Mouse (Mus musculus) gastrocnemius, adult 2 months (tissue): ENCODE results near the gene Calm3. TPM values are rescaled to one million over a fixed set of nuclear protein-coding genes. Genes with fewer than 3 reads are reported as not detected.
"Not testable (repeated sequence)": the region's sequence is repeated elsewhere in the genome, so short reads cannot be mapped to it uniquely, and the experiment has no call there.

Experiments used
- DNase-seq: peaks from one replicate; pipeline ENCODE4 v3.0.0; 2022
- H3K27ac ChIP-seq: fragments of 200-600 bp; 2 replicates; pipeline ENCODE4 v1.8.1; 2022; ENCODE audit warnings: mild to moderate bottlenecking
- H3K4me3 ChIP-seq: fragments of 200-600 bp; 2 replicates; pipeline ENCODE4 v1.8.1; 2022; ENCODE audit warnings: mild to moderate bottlenecking, moderate library complexity
- CTCF ChIP-seq: fragments of 200-600 bp; IDR thresholded peaks from 2 replicates; pipeline ENCODE4 v1.8.1; 2022; ENCODE audit warnings: antibody characterized with exemption, mild to moderate bottlenecking, moderate library complexity
- intact Hi-C: fragments of 180-260 bp; cut with DNase I; formaldehyde crosslinking; loops from one replicate; pipeline ENCODE4 v1.15.1; 2025
- long read RNA-seq, 2 experiments: library from polyadenylated mRNA; stranded (forward); transcript quantifications; one replicate each; pipeline ENCODE4 v2.0.0; 2021
- total RNA-seq, 2 experiments: library from RNA; stranded (reverse); gene quantifications; 2 replicates each; pipeline ENCODE4 v1.2.3; 2021

Calm3 gene
- total RNA-seq, result 100 to 1,000 TPM; 290 to 400 TPM
- long read RNA-seq, experiment 1, transcript Calm3-201 (6 exons, 2,290 nt), result major isoform, 434 of 469 reads
- long read RNA-seq, experiment 1, partial matches to known transcripts, result 9 of 469 reads
- long read RNA-seq, experiment 1, other reads (novel, unspliced or antisense), result 26 of 469 reads
- long read RNA-seq, experiment 2, transcript Calm3-201 (6 exons, 2,290 nt), result major isoform, 531 of 586 reads
- long read RNA-seq, experiment 2, partial matches to known transcripts, result 16 of 586 reads
- long read RNA-seq, experiment 2, other reads (novel, unspliced or antisense), result 39 of 586 reads

- no peak for TF ChIP-seq CTCF
- DNase-seq, result peak; percentile 100
- intact Hi-C loops, result no loop called here
- peak within 1 kb of the TSS; percentile 99 for H3K4me3 ChIP-seq
- peak within 1 kb of the TSS; percentile 96 for H3K27ac ChIP-seq
Observed at GRCm38 (mm10) chr7:16924037-16924834, at the start of gene Calm3. Calm3 (minus strand) TSS chr7:16924114.

GRCm38 (mm10) chr7:16971160-16971559 is 47.2 kb upstream of the Calm3 start:
- TF ChIP-seq CTCF, result no peak
- Histone ChIP-seq H3K27ac (no peak overlapping the region), H3K4me3 (no peak overlapping the region)
- no peak for DNase-seq
- intact Hi-C loops, result no loop called here

GRCm38 (mm10) chr7:16968414-16968813 is 44.5 kb upstream of the Calm3 start:
- no peak for DNase-seq
- Histone ChIP-seq H3K4me3 (no peak overlapping the region), H3K27ac (no peak overlapping the region)
- no peak for TF ChIP-seq CTCF
- intact Hi-C loops, result no loop called here

- Histone ChIP-seq H3K27ac (no peak overlapping the region), H3K4me3 (no peak overlapping the region)
- DNase-seq, result no peak
- no peak for TF ChIP-seq CTCF
- intact Hi-C loops, result no loop called here
Observed at GRCm38 (mm10) chr7:16961678-16962077, 37.8 kb upstream of the Calm3 start.

GRCm38 (mm10) chr7:16959539-16960187 is 35.7 kb upstream of the Calm3 start, which contains the start of gene Pnmal1:
Pnmal1 (plus strand) TSS chr7:16959679.
- H3K27ac ChIP-seq, result no peak within 1 kb of the TSS
- intact Hi-C loops, result no loop called here
- no peak for DNase-seq
- H3K4me3 ChIP-seq, result no peak within 1 kb of the TSS
- TF ChIP-seq CTCF, result no peak

GRCm38 (mm10) chr7:16956410-16957265 is 32.7 kb upstream of the Calm3 start:
- no peak for TF ChIP-seq CTCF
- Histone ChIP-seq H3K27ac (0 out of 2 replicates have a peak overlapping the region, but pooled peaks have one; percentile 4), H3K4me3 (peak overlapping the region; percentile 11; the same call in 1 of the 2 replicates)
- DNase-seq, result no peak
- intact Hi-C loops, result no loop called here

- no peak for DNase-seq
- Histone ChIP-seq H3K4me3 (no peak overlapping the region), H3K27ac (no peak overlapping the region)
- intact Hi-C loops, result no loop called here
- no peak for TF ChIP-seq CTCF
Observed at GRCm38 (mm10) chr7:16955712-16956111, 31.8 kb upstream of the Calm3 start.

- DNase-seq, intact Hi-C loops, H3K4me3 ChIP-seq, H3K27ac ChIP-seq: not testable (repeated sequence)
Observed at GRCm38 (mm10) chr7:16953776-16954175, 29.9 kb upstream of the Calm3 start.

GRCm38 (mm10) chr7:16950861-16951635 is 27.1 kb upstream of the Calm3 start:
- DNase-seq, result peak; percentile 79
- intact Hi-C loops, result loop anchor here (1.0 kb wide), 4 partner anchors 19 to 115 kb away; no protein-coding TSS in a partner anchor
- Histone ChIP-seq H3K4me3 (no peak overlapping the region), H3K27ac (no peak overlapping the region)
- peak; percentile 89 for TF ChIP-seq CTCF

- Histone ChIP-seq H3K4me3 (peak overlapping the region; percentile 47), H3K27ac (no peak overlapping the region)
- TF ChIP-seq CTCF, result peak; percentile 90
- DNase-seq, result peak; percentile 79
- intact Hi-C loops, result loop anchor here (1.0 kb wide), 2 partner anchors 18 to 52 kb away; no protein-coding TSS in a partner anchor
Observed at GRCm38 (mm10) chr7:16949908-16950841, 26.3 kb upstream of the Calm3 start.
